Mouse (Mus musculus) T-cell, adult 66 days (primary cell): ENCODE results near the gene Olfr1509. TPM values are rescaled to one million over a fixed set of nuclear protein-coding genes. Genes with fewer than 3 reads are reported as not detected.

ENCODE experiments used
- total RNA-seq, 2 experiments: library from RNA; stranded (reverse); gene quantifications; 3 replicates in 1 of 2; 4 replicates in 1 of 2; pipeline ENCODE4 v1.2.4; 2023

Gene Olfr1509
- not detected for total RNA-seq

GRCm38 (mm10) chr14:52442690-52443089, at the start of gene Olfr1509:
TSS of gene Olfr1509 (plus strand) at chr14:52442990.

GRCm38 (mm10) chr14:52397279-52397678, 45.5 kb upstream of the Olfr1509 start, which contains the start of gene Olfr1511:
TSS of gene Olfr1511 (minus strand) at chr14:52397379.

DNA sequence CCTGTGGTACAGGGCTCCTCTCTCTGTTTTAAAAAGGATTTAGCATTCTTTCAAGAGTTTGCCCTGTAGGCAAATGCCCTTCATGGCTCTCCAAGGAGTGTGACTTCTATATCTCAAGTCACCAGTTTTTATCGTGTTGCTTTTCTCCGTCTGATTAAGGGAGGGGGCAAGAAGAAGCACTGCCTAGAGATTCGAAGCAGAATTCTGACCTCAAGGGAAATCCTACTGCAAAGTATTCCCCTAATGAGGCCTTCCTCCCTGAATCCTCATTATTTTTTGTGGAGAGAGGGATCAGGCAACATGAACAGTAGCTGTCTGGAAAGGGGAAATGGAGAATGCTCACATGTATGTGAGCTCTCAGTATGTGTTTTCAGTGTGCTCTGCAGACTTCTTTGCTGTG, 28.5 kb upstream of the Olfr1509 start, which contains the start of gene Olfr1510:
TSS of gene Olfr1510 (minus strand) at position 101 of the 400 bp plus-strand sequence.

DNA sequence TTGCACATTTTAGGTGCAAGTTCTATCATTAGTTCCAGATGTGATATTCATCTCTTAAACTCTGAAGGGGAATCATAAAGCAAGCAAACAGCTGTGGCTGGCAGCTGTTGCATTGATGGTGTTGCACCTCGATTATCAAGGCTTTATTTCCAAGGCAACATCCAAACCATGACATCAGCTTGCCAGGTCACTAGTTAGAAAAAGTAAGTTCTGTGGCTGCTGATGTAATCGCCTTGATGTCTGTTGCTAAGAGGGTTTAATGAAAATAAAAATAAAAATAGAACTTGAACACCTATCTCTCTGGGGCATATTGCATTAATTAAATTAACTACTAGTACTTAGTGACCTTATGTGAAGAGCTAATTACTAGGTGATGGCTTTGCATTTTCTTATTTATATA, 24.6 kb downstream of the Olfr1509 start, which contains the start of gene Olfr1508:
TSS of gene Olfr1508 (minus strand) at position 101 of the 400 bp plus-strand sequence.

GRCm38 (mm10) chr14:52495516-52495915, 52.7 kb downstream of the Olfr1509 start, which contains the start of gene Olfr1507:
TSS of gene Olfr1507 (minus strand) at chr14:52495749.

Other genes with a start within 250 kb of the Olfr1509 start
- gene Supt16, start 245.6 kb upstream of the Olfr1509 start, total RNA-seq = 10 to 100 TPM; 71.1 to 71.8 TPM
- gene Chd8, start 185.2 kb upstream of the Olfr1509 start, total RNA-seq = 100 to 1,000 TPM; 237 to 253 TPM
- 100 to 1,000 TPM; 103 to 118 TPM for gene Tox4, start 163.8 kb upstream of the Olfr1509 start, total RNA-seq
- gene Rab2b, start 163.4 kb upstream of the Olfr1509 start, total RNA-seq = 10 to 100 TPM; 15.6 to 17.5 TPM
- 10 to 100 TPM; 58.0 to 94.6 TPM for gene Mettl3, start 137.9 kb upstream of the Olfr1509 start, total RNA-seq
- gene Sall2, start 114.2 kb upstream of the Olfr1509 start, total RNA-seq = 1 to 10 TPM; 3.7 to 4.4 TPM
- not detected for gene Olfr1513, start 86.6 kb upstream of the Olfr1509 start, total RNA-seq
- gene Olfr1512, start 63.8 kb upstream of the Olfr1509 start, total RNA-seq = not detected
- not detected for gene Olfr1511, start 45.6 kb upstream of the Olfr1509 start, total RNA-seq
- not detected for gene Olfr1510, start 28.6 kb upstream of the Olfr1509 start, total RNA-seq
- not detected for gene Olfr1508, start 24.5 kb downstream of the Olfr1509 start, total RNA-seq
- gene Olfr1507, start 52.8 kb downstream of the Olfr1509 start, total RNA-seq = not detected